ENCODE assay signal across 9 mouse cellular contexts in genomic region chr2:30417595-30418165, GRCm38 (mm10). TPM values are rescaled to one million over a fixed set of nuclear protein-coding genes. Genes with fewer than 3 reads are reported as not detected.
DNase-seq lines count a peak whose midpoint lies in the region; ATAC-seq and TF ChIP-seq lines count a peak whose summit lies in the region.
"Had no signal": no experiment of that assay in that cellular context is flagged by ENCODE, and none has a peak within 500 bp of the region (broad histone marks: within the 10 kb centered on the region; RNA-seq: fewer than 3 reads in every experiment).

No protein-coding gene starts in this region.

- 64% methylated on average over 5 of the region's 5 CpGs for WGBS in heart, embryonic 14.5 days
- WGBS in hindbrain, postnatal 0 days = 50% methylated on average over 5 of the region's 5 CpGs
- 54% methylated on average over 5 of the region's 5 CpGs for WGBS in neural tube, embryonic 15.5 days

- H3K9me3 ChIP-seq in heart, embryonic 14.5 days (ENCODE audit: control insufficient read depth, low read length) = no peaks in the 10 kb centered on the region
- no peaks in the 10 kb centered on the region for H3K9me3 ChIP-seq in hindbrain, postnatal 0 days (ENCODE audit: low read length)
- H3K9me3 ChIP-seq in neural tube, embryonic 15.5 days (replicated peaks) = no peaks in the 10 kb centered on the region

- no peak overlapping the region for H3K27ac ChIP-seq in heart, embryonic 14.5 days (replicated peaks in 1 of 2; ENCODE audit: control insufficient read depth in 1 of 2, insufficient read depth in 1 of 2, low read depth in 2 of 2, low read length in 2 of 2)
- H3K27ac ChIP-seq in hindbrain, postnatal 0 days = no peak overlapping the region
- no peak overlapping the region for H3K27ac ChIP-seq in neural tube, embryonic 15.5 days (replicated peaks)

- H3K36me3 ChIP-seq in heart, embryonic 14.5 days (ENCODE audit: control insufficient read depth, insufficient read depth, low read length) = peaks cover 10% of the 10 kb centered on the region
- no peaks in the 10 kb centered on the region; the same call in 1 of the 2 replicates for H3K36me3 ChIP-seq in hindbrain, postnatal 0 days (ENCODE audit: insufficient read depth, low read length)
- H3K36me3 ChIP-seq in neural tube, embryonic 15.5 days = peaks cover 5% of the 10 kb centered on the region

- no peak for ATAC-seq in heart, embryonic 14.5 days (ENCODE audit: insufficient number of reproducible peaks, insufficient read depth, low FRiP score, low read depth)
- no peak for ATAC-seq in hindbrain, postnatal 0 days
- ATAC-seq in neural tube, embryonic 15.5 days (ENCODE audit: low FRiP score) = no peak

- intact Hi-C loops in heart, postnatal 25 days (cut with DNase I) = no loop called here

- no peak overlapping the region for H3K4me3 ChIP-seq in heart, embryonic 14.5 days (ENCODE audit: control insufficient read depth in 1 of 2, insufficient read depth in 1 of 2, low read depth in 1 of 2, low read length in 2 of 2)
- H3K4me3 ChIP-seq in hindbrain, postnatal 0 days (ENCODE audit: low read length) = no peak overlapping the region
- no peak overlapping the region for H3K4me3 ChIP-seq in neural tube, embryonic 15.5 days (replicated peaks)

- H3K9ac ChIP-seq in heart, embryonic 14.5 days (ENCODE audit: low read length) = peak overlapping the region; percentile 46; the same call in 1 of the 2 replicates
- H3K9ac ChIP-seq in hindbrain, postnatal 0 days (replicated peaks; ENCODE audit: low read length) = no peak overlapping the region
- no peak overlapping the region; the same call in 1 of the 2 replicates for H3K9ac ChIP-seq in neural tube, embryonic 15.5 days (replicated peaks)

- peak overlapping the region; percentile 35; the same call in 1 of the 2 replicates for H3K4me2 ChIP-seq in heart, embryonic 14.5 days (ENCODE audit: low read length)
- peak overlapping the region; percentile 69; the same call in 1 of the 2 replicates for H3K4me2 ChIP-seq in hindbrain, postnatal 0 days (ENCODE audit: low read depth, low read length)
- H3K4me2 ChIP-seq in neural tube, embryonic 15.5 days = peak overlapping the region; percentile 62

- no peak for TF ChIP-seq CTCF in hindbrain, postnatal 0 days (IDR thresholded peaks at IDR 0.05; ENCODE audit: low read depth)

- H3K27me3 ChIP-seq in heart, embryonic 14.5 days (ENCODE audit: control insufficient read depth, insufficient read depth, low read length) = no peaks in the 10 kb centered on the region
- no peaks in the 10 kb centered on the region for H3K27me3 ChIP-seq in hindbrain, postnatal 0 days (ENCODE audit: insufficient read depth, low read length)
- no peaks in the 10 kb centered on the region for H3K27me3 ChIP-seq in neural tube, embryonic 15.5 days (replicated peaks)

- peaks cover 26 to 40% of the 10 kb centered on the region in 2 experiments for H3K4me1 ChIP-seq in heart, embryonic 14.5 days (ENCODE audit: control insufficient read depth in 2 of 2, insufficient read depth in 2 of 2, low read length in 2 of 2)
- H3K4me1 ChIP-seq in hindbrain, postnatal 0 days (ENCODE audit: insufficient read depth, low read length) = peaks cover 18% of the 10 kb centered on the region
- peaks cover 60% of the 10 kb centered on the region for H3K4me1 ChIP-seq in neural tube, embryonic 15.5 days

- DNase-seq in heart, postnatal 25 days (ENCODE audit: low spot score) = no peak
- DNase-seq in spleen, adult 12 weeks (ENCODE audit: low spot score) = peak; percentile 25
- no peak for DNase-seq in spleen, adult 18-20 months
- DNase-seq in hindbrain, postnatal 0 days (ENCODE audit: low spot score) = no peak
- no peak for DNase-seq in adrenal gland, adult 2 months
- DNase-seq in adrenal gland, adult (ENCODE audit: inconsistent age in 2 of 2, low spot score in 1 of 2) = no peak
- DNase-seq: kidney, adult 8-10 months had no signal

RNA-seq across cellular contexts. Expression of gene Ptpa, which starts 1.8 kb away (rescaled TPM):
- 42.0 and 61.2 TPM in 2 replicates for polyA plus RNA-seq in heart, embryonic 14.5 days (2014; fragmentation: Nextera tagmentation; extraction: Ambion mirVana)
- 10 to 100 TPM; 91.2 to 92.3 TPM for total RNA-seq in heart, postnatal 25 days (2021)
- total RNA-seq in hindbrain, postnatal 0 days (2014; rRNA removed) = 140 and 156 TPM in 2 replicates
- 133 and 138 TPM in 2 replicates for polyA plus RNA-seq in hindbrain, postnatal 0 days (2015; fragmentation: Nextera tagmentation; extraction: Ambion mirVana)
- polyA plus RNA-seq in neural tube, embryonic 15.5 days (2015; fragmentation: Nextera tagmentation; extraction: Ambion mirVana) = 138 and 145 TPM in 2 replicates
- total RNA-seq in adrenal gland, adult 2 months (2021) = 100 to 1,000 TPM; 124 to 147 TPM
- 235 and 242 TPM in 2 replicates for polyA plus RNA-seq in adrenal gland, adult 2 months (2012; rRNA removed)

RNA-seq across cellular contexts. Expression of gene Crat, which starts 2.1 kb away (rescaled TPM):
- polyA plus RNA-seq in heart, embryonic 14.5 days (2014; fragmentation: Nextera tagmentation; extraction: Ambion mirVana) = 127 and 135 TPM in 2 replicates
- 100 to 1,000 TPM; 433 to 486 TPM for total RNA-seq in heart, postnatal 25 days (2021)
- total RNA-seq in hindbrain, postnatal 0 days (2014; rRNA removed) = 49.3 and 51.5 TPM in 2 replicates
- 26.0 and 27.6 TPM in 2 replicates for polyA plus RNA-seq in hindbrain, postnatal 0 days (2015; fragmentation: Nextera tagmentation; extraction: Ambion mirVana)
- polyA plus RNA-seq in neural tube, embryonic 15.5 days (2015; fragmentation: Nextera tagmentation; extraction: Ambion mirVana) = 21.3 and 26.8 TPM in 2 replicates
- 100 to 1,000 TPM; 216 to 274 TPM for total RNA-seq in adrenal gland, adult 2 months (2021)
- polyA plus RNA-seq in adrenal gland, adult 2 months (2012; rRNA removed) = 326 and 448 TPM in 2 replicates

RNA-seq across cellular contexts. Expression of gene Dolpp1, which starts 25.6 kb away (rescaled TPM):
- 16.8 and 20.8 TPM in 2 replicates for polyA plus RNA-seq in heart, embryonic 14.5 days (2014; fragmentation: Nextera tagmentation; extraction: Ambion mirVana)
- 10 to 100 TPM in 1 of 2 experiments, 1 to 10 TPM in 1; 8.3 to 10.4 TPM for total RNA-seq in heart, postnatal 25 days (2021)
- total RNA-seq in hindbrain, postnatal 0 days (2014; rRNA removed) = 119 and 122 TPM in 2 replicates
- 48.2 and 49.4 TPM in 2 replicates for polyA plus RNA-seq in hindbrain, postnatal 0 days (2015; fragmentation: Nextera tagmentation; extraction: Ambion mirVana)
- polyA plus RNA-seq in neural tube, embryonic 15.5 days (2015; fragmentation: Nextera tagmentation; extraction: Ambion mirVana) = 59.0 and 63.2 TPM in 2 replicates
- 10 to 100 TPM; 16.5 to 21.9 TPM for total RNA-seq in adrenal gland, adult 2 months (2021)
- polyA plus RNA-seq in adrenal gland, adult 2 months (2012; rRNA removed) = 70.6 and 82.0 TPM in 2 replicates

RNA-seq across cellular contexts. Expression of gene Miga2, which starts 53.6 kb away (rescaled TPM):
- polyA plus RNA-seq in heart, embryonic 14.5 days (2014; fragmentation: Nextera tagmentation; extraction: Ambion mirVana) = 28.3 and 31.6 TPM in 2 replicates
- 10 to 100 TPM; 68.5 to 74.0 TPM for total RNA-seq in heart, postnatal 25 days (2021)
- total RNA-seq in hindbrain, postnatal 0 days (2014; rRNA removed) = 67.6 and 79.9 TPM in 2 replicates
- polyA plus RNA-seq in hindbrain, postnatal 0 days (2015; fragmentation: Nextera tagmentation; extraction: Ambion mirVana) = 34.4 and 35.3 TPM in 2 replicates
- 32.7 and 35.8 TPM in 2 replicates for polyA plus RNA-seq in neural tube, embryonic 15.5 days (2015; fragmentation: Nextera tagmentation; extraction: Ambion mirVana)
- 100 to 1,000 TPM in 1 of 2 experiments, 10 to 100 TPM in 1; 71.7 to 111 TPM for total RNA-seq in adrenal gland, adult 2 months (2021)
- 55.8 and 68.1 TPM in 2 replicates for polyA plus RNA-seq in adrenal gland, adult 2 months (2012; rRNA removed)

RNA-seq across cellular contexts. Expression of gene Ier5l, which starts 56.3 kb away (rescaled TPM):
- 3.5 and 4.2 TPM in 2 replicates for polyA plus RNA-seq in heart, embryonic 14.5 days (2014; fragmentation: Nextera tagmentation; extraction: Ambion mirVana)
- 1 to 10 TPM; 4.1 to 6.9 TPM for total RNA-seq in heart, postnatal 25 days (2021)
- 26.5 and 30.2 TPM in 2 replicates for total RNA-seq in hindbrain, postnatal 0 days (2014; rRNA removed)
- polyA plus RNA-seq in hindbrain, postnatal 0 days (2015; fragmentation: Nextera tagmentation; extraction: Ambion mirVana) = 2.4 and 2.8 TPM in 2 replicates
- 1.4 and 1.9 TPM in 2 replicates for polyA plus RNA-seq in neural tube, embryonic 15.5 days (2015; fragmentation: Nextera tagmentation; extraction: Ambion mirVana)
- total RNA-seq in adrenal gland, adult 2 months (2021) = 1 to 10 TPM; 2.4 to 7.8 TPM
- 30.6 and 39.4 TPM in 2 replicates for polyA plus RNA-seq in adrenal gland, adult 2 months (2012; rRNA removed)
